Mouse (Mus musculus) adrenal gland, postnatal 10 days (tissue): ENCODE data around the gene Dpp9. TPM values are rescaled to one million over a fixed set of nuclear protein-coding genes. Genes with fewer than 3 reads are reported as not detected.
A peak's percentile ranks its signal among the peaks of the same experiment; 100 is the strongest.

ENCODE experiments used
- DNase-seq: peaks from one replicate; pipeline ENCODE4 v3.0.0; 2021; ENCODE audit warnings: mixed read lengths
- total RNA-seq, 2 experiments: library from RNA; stranded (reverse); gene quantifications; 2 replicates each; pipeline ENCODE4 v1.2.3; 2021

The Dpp9 gene
- total RNA-seq, 2 experiments from 2014 or later: 28.8 to 30.1 TPM

DNA sequence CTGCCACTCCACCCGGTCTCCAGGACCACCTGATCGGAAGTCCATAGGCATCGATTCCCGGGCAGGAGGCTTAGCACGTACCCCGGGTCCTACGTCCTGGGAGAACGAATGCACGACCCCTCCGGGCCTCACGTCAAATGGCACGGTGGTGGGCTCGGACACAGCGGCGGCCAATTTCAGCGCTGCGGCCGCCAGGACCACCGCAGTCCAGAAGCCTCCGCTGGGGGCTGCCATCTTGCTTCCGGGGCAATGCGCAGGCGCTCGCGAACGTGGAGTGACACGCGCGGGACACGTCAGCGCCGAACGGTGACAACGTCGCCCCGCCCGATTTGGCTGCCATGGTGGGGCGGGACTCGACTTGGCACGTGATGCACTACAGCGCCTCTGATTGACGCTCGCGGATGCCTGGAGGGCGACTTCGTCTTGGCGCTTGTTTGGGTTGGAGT is 35.0 kb downstream of the Dpp9 start, which contains the start of gene Mydgf:
Gene Mydgf, minus strand, starts transcription at position 263 of the 446 bp plus-strand sequence.
- peak; percentile 98 for DNase-seq

DNA sequence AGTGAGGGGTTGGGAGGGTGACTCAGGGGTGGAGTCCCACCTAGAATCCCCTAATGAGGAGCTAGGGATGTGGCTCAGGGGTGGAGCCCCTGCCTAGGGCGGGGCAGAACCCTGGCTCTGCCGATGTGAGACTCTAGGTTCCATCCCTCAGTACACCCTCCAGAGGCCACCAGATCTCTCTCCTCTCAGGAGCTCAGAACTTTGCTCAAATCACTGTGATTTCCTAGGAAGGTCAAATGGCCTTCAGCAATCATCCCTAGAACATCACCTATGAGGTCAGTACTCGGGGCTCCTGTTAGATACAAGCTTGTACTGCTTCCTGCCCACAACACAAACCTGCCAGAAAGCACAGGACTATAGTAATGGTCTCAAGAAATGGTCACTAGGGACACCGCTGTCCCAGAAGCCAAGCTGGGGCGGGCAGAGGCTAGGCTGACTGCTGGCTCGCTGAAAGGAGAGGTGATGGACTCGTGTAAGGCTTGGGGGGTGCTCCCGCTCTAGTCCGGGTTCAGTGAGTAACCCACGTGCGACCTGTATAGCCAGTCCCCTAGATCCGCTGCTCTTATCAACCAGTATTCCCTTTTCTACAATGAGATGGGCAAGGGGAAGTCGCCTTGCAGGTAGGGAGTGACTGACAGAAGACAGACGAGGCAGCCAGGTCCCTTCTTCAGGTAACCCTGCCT is 35.6 kb downstream of the Dpp9 start:
- no peak for DNase-seq

DNA sequence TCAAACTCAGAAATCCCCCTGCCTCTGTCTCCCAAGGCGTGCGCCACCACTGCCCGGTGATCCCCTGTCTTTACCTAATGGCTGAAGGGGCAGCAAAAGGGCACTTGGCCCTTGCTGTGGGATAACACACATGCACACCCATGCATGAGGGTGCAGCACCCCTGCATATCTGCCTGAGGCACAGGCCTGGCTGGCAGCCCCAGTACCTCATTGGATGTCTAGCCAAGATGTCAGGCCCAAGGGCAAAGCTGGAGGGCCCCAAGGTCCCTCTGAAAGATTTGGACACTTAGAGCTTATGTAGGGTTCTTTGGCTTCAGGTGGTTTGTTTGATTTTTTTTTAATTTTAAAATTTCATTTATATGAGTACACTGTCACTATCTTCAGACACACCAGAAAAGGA is 43.3 kb downstream of the Dpp9 start:
- DNase-seq: peak; percentile 44

DNA sequence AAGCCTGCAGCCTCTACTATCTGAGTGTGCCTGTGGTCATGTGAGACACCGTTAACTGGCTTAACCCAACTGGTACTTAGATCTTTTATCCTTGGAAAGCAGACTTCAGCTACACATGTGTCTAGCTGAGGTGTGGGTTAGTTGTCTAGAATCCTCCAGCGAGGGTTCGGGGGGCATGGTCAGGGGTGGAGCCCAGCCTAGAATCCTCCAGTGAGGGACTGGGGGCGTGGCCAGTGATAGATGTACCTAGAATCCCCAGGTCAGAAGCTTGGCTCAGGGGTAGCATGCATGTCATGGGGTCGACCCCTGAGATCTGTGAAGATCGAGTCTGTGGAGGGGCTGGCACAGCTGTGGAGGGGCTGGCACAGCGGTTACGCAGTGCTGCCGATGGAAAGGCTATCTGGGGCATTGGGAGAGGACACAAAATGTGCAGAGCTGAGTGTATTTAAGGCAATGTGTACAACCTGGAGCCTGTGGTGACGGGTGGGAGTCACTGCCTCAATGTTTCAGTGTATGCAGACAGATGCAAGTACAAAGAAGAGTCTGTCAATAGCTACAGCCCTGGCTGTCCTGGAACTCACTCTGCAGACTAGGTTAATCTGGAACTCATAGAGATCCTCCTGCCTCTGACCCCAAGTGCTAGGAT is 45.2 kb downstream of the Dpp9 start:
- DNase-seq: no peak

DNA sequence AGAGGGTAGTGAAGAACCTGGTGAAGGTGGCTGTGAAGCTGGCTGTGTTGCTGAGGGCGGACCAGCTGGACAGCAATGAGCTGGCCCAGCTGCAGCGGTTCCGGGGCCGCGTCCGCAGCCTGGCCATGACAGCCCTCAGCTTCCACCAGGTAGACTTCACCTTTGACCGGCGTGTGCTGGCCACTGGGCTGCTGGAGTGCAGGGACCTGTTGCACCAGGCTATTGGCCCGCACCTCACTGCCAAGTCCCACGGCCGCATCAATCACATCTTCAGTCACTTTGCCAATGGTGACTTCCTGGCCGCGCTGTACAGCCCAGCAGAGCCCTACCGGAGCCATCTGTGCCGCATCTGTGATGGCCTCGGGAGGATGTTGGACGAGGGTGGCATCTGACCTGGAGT is 46.8 kb downstream of the Dpp9 start:
- DNase-seq: no peak

DNA sequence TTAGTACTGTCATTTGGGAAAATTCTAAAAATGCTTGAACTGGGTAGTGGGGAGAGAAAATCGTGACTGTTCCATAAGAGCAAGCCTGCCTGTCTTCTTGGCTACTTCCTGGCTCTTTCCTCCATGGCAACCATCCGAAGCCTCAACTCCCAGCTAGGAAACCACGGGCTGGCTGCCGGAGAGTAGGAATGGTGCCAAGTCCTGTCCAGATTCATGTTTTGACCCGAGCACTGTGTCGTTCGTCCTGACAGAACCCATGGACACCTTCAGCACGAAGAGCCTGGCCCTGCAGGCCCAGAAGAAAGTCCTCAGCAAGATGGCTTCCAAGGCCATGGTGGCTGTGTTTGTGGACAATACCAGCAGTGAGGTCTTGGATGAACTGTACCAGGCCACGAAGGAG is 47.2 kb downstream of the Dpp9 start:
- peak; percentile 44 for DNase-seq

DNA sequence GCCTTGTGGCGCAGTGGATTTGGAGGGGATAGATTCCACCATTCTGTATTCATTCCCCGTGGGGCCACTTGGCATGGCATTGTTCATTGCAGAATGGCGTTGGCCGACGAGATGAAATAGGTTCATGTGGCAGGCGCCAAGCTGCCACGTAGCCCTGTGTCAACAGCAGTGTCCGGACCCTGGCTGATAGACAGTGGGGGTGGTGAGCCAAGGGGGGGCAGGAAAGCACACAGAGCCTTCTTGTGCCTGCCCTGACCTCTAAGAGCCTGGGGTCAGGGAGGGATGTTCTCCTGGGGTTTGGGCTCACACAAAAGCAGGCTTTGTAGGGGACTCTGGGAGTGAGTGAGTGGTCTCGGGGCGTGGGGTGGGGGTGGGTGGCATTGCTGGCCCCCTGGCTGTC is 48.1 kb downstream of the Dpp9 start:
- peak; percentile 61 for DNase-seq

DNA sequence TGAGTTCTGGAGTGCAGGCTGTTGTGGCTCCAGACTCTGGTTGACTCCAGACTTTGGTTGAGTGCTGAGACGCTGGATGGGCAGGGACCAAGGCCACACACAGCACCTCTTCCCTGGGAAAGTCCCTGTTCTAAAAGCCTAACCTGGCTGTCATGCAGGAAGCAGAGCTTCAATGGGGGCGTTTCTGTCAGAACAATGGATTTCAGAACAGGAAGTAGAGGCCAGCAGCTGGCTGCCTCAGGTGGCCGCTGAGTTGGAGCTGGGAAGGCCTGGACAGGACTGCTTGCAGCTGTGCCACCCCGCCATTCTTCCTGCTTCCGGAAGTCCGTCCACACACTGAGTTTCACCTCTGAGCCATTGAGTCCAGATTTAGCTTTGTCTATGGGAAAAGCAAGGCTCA is 48.9 kb downstream of the Dpp9 start:
- DNase-seq: peak; percentile 46

DNA sequence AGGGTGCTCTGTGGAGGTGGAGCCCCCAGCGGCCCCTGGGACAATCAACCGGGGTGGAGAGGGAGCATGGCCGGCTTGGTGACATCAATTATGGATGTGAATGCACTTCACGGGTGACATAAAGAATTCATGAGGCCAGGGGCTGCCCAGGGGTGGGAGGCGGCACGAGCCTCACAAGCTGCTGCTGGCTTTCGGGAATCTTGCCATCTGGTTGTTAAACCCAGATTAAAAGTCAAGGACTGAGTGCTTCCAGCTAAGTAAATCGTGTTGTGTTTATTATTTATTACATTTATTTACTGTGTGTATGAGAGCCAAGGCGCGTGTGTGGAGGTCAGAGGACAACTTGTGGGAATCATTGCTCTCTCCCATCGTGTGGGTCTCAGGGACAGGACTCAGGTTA is 53.0 kb downstream of the Dpp9 start:
- DNase-seq: no peak

DNA sequence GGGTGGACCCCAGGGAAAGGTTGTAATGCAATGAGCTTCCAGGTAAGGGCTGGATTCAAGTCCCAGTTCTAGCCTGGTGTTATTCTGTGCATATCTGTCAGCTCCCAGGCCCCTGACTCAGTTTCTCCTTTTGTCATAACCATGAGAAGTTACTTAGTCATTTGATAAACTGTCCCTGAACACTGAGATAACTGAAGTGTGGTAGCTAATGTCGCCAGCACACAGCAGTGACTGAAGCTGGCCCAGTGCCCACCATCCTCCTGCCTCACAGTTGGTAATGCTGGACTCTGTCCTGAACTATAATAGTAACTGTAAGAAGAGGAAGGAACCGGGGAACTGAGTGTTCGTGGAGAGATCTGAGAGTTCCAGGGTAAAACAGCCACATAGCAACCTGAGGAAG is 54.2 kb downstream of the Dpp9 start:
- DNase-seq: no peak

DNA sequence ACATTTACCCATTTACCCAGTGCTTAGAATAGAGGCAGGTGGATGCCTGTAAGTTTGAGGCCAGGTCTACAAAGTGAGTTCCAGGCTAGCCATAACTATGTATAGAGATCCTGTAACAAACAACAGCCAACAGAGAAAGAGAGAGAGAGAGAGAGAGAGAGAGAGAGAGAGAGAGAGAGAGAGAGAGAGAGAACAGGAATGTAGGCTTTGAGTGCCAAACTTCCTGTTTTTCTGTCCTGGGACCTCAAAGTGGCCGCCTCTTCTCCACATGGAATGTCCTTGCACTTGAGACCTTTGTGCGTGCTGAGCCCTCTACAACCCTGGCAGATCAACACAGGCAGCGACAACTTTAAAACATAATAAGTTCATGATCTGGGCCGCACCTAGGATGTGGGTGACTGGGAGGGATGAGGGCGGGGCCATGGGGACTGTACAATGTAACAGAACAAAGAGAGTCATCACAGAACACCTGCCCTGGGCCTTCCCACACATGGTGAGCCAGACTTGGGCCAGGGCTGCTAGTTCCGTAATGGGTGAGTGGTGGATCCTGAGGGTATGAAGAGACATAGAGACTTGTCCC is 55.1 kb downstream of the Dpp9 start:
- no peak for DNase-seq

DNA sequence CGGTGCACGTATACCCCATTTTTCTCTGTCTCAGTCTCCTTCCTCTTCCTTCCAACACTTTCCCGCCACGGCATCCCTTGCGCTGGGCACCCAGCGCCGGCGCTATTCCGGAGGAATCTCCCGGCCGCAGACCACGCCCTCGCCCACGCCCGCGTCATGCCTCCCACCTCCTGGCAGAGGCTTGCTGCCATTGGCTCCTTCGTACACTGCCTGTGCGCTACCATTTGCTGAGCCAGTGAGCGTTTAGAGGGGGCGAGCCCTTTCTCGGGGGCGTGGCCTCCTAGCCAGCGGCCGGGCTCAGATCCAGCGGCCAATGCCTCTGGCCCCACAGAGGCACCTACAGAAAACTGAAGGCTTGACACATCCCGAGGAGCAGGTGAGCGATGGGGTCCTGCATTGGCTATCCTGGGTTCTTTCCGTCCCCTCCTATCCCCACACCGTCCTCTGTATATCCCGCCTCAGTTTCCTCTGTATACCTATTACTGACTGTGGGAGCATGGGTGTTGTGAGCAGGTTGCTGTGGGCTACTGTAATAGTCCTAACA is 56.4 kb downstream of the Dpp9 start, which contains the start of gene Tnfaip8l1:
Gene Tnfaip8l1, plus strand, starts transcription at position 247 of the 544 bp plus-strand sequence.
- DNase-seq: peak; percentile 97

DNA sequence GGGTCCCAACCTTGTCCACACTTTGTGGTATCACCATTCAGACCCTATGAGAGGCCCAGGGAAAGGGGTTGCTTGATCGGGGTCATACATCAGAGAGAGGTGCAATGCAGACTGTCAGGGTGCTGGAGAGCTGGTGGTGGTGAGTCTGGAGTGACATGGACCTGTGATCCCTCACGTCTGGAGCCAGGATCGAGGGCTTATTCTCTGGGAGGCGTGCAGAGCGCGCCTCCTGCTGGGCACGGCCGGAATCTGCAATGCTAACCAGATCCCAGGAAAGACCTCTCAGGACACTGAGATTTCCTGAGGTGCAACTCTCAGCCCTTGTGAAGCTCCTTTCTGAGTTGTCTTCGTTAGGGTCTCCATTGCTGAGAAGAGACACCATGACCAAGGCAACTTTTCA is 59.0 kb downstream of the Dpp9 start:
- DNase-seq: peak; percentile 82

DNA sequence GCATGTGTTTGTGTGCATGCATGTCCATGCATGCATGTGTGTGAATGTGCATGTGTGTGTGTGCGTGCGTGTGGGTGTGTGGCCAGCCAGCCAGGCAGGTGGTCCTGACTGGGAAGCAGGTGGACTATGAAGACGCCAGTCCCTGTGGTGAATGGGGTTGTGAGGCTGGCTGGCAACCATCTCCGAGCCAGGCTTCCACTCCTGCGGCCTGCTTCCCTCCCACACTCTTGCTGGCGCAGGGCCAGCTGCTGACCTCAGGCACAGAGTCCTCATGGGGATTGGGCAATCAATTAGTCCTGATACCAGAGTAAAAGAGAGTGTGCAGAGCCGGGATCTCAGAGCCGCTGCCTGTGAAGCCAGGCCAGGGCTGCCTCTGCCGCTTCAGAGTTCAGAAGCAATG is 65.1 kb downstream of the Dpp9 start:
- DNase-seq: peak; percentile 91

DNA sequence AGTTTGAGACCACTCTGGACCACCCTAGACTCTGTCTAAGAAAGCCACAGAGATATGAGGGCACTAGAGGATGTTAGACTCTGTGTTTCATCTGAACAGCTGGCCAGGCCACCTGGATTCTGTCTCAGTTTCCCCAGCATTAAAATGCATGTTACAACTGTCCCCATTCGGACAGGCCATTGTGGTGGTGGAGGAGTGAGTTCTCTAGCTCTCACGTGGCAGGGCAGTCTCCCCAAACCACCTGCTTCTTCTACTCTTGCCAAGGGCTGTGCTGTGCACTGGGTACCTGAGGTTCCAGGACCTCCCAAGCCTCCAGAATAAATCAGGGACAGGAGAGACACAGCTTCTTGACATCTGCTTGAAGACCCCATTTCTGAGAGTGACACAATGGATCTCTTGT is 68.8 kb downstream of the Dpp9 start:
- no peak for DNase-seq

DNA sequence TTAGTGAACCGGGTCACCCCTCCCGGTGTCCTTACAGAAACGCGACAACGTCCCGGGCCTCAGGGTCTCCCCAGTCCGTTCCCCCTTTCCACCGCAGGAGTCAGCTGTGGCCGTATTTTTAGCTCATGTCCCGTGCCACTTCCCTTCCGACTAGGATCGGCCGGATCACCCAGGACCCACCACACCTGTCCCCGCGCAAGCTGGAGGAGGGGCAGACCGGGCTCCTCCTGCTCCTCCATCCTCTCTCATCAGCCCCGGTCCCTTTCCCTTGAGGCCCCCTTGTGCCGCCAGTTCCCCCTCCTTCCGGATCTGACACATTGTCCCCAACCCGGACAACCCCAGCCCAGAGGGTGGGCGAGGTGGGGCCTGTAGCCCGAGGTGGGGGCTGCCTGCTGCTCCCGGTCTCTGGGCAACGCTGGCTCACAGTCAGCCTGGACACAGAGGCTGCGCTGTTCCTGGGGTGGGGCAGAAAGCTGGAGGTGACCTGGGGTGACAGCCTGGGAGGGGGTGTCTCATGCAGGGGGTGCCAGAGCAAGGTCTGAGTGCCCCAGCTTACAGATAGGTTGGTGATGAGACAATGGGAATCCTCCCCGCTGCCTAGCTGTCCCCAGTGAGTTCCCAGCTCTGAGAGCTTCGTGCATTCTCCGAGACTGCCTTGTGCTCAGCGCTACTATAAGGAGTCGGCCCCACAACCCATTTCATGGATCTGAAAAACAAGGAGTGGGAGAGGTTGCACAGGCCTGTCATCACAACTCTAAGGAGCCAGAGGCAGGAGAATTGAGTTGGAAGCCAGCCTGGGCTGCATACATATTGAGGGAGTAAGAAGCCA is 69.7 kb downstream of the Dpp9 start:
- no peak for DNase-seq

DNA sequence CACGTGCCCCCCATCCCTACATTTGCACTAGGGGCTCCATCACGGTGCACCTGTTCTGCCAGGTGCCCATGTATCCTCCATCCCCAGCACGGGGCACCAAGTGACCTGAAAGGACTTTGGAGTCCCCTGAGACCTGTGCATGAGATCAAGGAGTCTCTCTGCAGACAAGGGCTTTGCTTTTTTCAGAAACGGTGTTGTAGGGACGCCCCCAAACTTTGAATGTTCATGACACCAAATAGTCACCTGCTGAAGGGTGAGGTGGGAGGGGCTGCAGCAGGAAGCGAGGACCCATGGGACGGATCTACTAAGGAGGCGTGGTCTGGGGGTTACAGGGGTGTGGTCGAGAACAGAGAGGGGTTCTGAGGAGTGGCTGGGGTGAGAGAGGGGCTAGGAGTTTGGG is 70.4 kb downstream of the Dpp9 start:
- DNase-seq: no peak

DNA sequence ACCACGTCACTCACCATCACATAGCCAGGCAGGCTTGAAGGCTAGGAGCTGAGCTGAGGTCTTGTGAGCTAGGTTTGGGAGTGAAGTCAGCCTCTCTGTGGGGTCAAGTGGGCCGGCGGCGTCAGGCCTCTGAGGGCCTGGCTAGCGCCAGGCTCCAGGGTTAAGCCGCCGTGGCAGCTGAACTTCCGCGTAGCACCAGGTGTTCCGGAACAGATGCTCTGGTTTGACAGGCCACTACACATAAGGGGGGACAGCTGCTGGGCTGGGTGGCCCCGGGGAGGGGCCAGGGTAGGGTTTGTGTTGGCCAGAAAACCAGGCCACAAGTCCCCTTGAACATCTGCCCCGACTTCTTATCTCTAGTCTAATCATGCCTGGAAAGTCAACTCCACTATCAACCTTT is 71.3 kb downstream of the Dpp9 start:
- DNase-seq: no peak

DNA sequence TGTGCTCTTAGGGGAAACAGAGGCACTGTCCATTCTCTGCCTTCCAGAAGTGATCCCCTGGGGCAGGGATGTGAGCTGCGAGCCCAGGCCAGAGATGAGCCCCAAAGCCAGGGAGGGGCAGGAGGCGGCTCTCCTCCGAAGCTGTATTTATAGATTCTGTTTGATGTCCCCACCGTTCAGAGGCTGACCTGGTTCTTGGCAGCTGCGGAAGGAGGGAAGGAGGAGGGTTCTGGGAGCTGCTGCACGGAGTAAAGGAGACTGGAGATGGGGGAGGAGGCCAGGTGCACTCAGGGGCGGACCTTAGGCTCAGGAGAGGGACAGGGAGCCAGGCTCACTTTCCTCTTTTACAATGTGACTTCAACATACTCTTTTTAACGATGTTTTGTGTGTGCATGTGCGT is 72.6 kb downstream of the Dpp9 start:
- DNase-seq: no peak

DNA sequence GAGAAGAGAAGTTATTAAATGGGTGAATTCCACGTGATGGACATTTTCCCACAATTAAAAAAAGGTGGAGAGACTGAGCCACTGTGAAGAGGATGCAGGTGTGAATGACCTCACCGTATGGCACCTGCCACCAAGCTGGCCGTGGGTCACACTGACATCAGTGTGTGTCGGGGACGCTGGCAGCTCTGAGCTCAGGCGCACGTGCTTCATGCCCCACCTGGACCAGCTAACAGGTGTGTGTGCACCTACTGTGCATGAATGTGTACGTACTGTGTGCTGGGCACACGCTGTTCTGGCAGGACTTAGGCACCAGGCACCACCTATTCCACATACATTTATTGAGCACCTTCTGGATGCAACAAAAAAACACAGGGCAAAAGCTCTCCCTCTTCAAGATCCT is 74.2 kb downstream of the Dpp9 start:
- no peak for DNase-seq

DNA sequence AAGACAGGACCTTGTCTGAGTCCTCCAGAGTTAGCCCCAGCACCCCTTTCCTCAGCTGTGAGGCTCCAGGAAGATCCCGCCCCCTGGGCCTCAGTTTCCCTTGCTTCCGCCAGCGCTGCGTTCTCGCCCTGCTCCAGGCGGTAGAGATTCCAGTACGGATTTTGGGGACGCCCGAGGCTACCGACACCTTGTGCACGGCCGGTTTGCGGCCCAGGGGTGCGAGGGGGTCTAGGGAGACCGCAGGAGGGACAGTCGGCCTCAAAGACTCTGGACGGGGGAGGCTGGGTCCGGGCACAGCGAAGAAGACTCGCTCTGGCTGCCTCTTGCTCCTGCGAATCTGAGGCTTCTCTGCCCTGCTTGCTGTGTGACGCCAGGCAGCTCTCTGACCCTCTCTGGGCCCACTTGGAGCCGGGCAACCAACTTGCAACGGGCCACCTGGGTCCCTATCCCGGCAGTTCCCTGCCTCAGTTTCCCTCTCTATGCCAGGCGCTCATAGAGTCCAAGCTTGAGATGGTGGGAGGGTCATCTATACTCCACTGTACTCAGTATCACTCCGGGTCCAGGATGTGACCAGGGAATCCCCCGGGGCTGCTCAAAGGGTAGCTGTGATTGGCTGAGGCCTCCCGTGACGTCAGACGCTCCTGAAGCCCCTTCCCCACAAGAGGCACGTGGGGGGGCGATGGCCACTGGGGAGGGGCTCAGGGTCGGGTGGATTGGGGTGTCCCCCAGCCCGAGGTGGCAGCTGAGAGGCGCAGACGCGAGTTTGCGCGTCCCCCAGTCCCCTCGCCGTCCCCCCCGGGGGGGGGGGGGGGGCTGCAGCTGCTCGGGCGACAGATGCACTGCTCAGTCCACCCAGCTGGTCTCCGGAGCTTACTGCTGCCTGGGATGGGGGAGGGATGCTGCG is 76.8 kb downstream of the Dpp9 start:
- DNase-seq: peak; percentile 61
